Mouse (Mus musculus): ENCODE measurements around the gene Akr1c13.

- no peak for TF ChIP-seq POLR2A (IDR thresholded peaks at IDR 0.05; ENCODE audit: insufficient read length, low read depth)
- TF ChIP-seq MAX (IDR thresholded peaks at IDR 0.05; ENCODE audit: low read depth): no peak
- no peak for TF ChIP-seq MYOG (IDR thresholded peaks at IDR 0.05; ENCODE audit: control insufficient read depth in 1 of 3, insufficient read depth in 1 of 3, insufficient read length in 2 of 3, low read depth in 2 of 3)
- no peak for TF ChIP-seq TCF12 (IDR thresholded peaks at IDR 0.05; ENCODE audit: insufficient read depth, poor library complexity, severe bottlenecking)
- no peak for TF ChIP-seq POLR2AphosphoS2 (IDR thresholded peaks at IDR 0.05; ENCODE audit: insufficient read length, low read depth)
- no peak for TF ChIP-seq TCF3 (IDR thresholded peaks at IDR 0.05; ENCODE audit: insufficient read length, low read depth)
- TF ChIP-seq USF1 (IDR thresholded peaks at IDR 0.05; ENCODE audit: low read depth): no peak
- TF ChIP-seq CEBPB (IDR thresholded peaks at IDR 0.05; ENCODE audit: insufficient read depth, poor library complexity, severe bottlenecking): no peak
Observed at GRCm38 (mm10) chr13:4233135-4233534, 42.2 kb downstream of the Akr1c13 start.

All from myocyte (in vitro differentiated cells).